Mouse (Mus musculus): ENCODE measurements at regions not wholly inside any gene's neighbourhood (a gene's known extent, or its start where the extent isn't known, plus 50 kb on each side); places are given as distances from the start of the nearest gene placed in this dataset.

DNA sequence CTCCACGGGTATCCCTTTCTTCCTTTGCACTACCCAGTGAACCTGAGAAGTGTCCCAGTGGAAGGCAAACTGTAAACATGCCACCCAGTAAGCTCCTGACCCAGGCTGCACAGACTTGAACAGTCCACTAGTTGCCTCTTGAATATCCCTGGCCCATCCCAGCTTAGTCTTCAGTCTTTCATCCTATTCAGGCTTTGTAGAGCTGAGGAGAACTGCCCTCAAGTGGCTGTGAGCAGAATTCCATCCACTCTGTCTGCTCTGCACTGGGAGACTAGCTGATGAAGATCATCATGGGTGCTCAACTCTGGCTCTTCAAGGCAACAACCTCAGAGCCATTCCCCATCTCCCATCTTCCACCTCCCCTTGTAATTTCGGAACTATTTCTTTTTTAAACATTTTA, 249.1 kb downstream of the Lmx1a start:
- 0 out of 2 replicates have a peak, but pooled peaks cover 2% of the 10 kb centered on the region for H3K4me1 ChIP-seq (ENCODE audit: control insufficient read depth, insufficient read depth, low read length)
- no peak overlapping the region for H3K9ac ChIP-seq (ENCODE audit: low read length)
- H3K36me3 ChIP-seq (ENCODE audit: control insufficient read depth, insufficient read depth, low read length), result no peaks in the 10 kb centered on the region
- H3K27me3 ChIP-seq (replicated peaks; ENCODE audit: control insufficient read depth, insufficient read depth, low read length), result no peaks in the 10 kb centered on the region
- no peaks in the 10 kb centered on the region for H3K9me3 ChIP-seq (replicated peaks; ENCODE audit: control insufficient read depth, low read length)
- ATAC-seq (no peak), DNase-seq (ENCODE audit: low spot score) (no peak)
- H3K27ac ChIP-seq (ENCODE audit: low read depth, low read length), result no peak overlapping the region
- 82% methylated on average over 2 of the region's 2 CpGs for WGBS
- H3K4me3 ChIP-seq (ENCODE audit: low read depth, low read length), result no peak overlapping the region
- H3K4me2 ChIP-seq (ENCODE audit: low read length), result no peak overlapping the region

- Histone ChIP-seq H3K9ac (ENCODE audit: low read length) (no peak overlapping the region), H3K9me3 (replicated peaks; ENCODE audit: control insufficient read depth, low read length) (no peaks in the 10 kb centered on the region), H3K27me3 (replicated peaks; ENCODE audit: control insufficient read depth, insufficient read depth, low read length) (no peaks in the 10 kb centered on the region), H3K27ac (ENCODE audit: low read depth, low read length) (no peak overlapping the region), H3K36me3 (ENCODE audit: control insufficient read depth, insufficient read depth, low read length) (no peaks in the 10 kb centered on the region), H3K4me1 (ENCODE audit: control insufficient read depth, insufficient read depth, low read length) (0 out of 2 replicates have a peak, but pooled peaks cover 5% of the 10 kb centered on the region), H3K4me3 (ENCODE audit: low read depth, low read length) (no peak overlapping the region), H3K4me2 (ENCODE audit: low read length) (no peak overlapping the region)
- DNase-seq (ENCODE audit: low spot score), result peak; percentile 90
- 34% methylated on average over 8 of the region's 8 CpGs for WGBS
- ATAC-seq, result peak; percentile 63
Measured at GRCm38 (mm10) chr1:167942037-167942470, 253.0 kb downstream of the Lmx1a start.

DNA sequence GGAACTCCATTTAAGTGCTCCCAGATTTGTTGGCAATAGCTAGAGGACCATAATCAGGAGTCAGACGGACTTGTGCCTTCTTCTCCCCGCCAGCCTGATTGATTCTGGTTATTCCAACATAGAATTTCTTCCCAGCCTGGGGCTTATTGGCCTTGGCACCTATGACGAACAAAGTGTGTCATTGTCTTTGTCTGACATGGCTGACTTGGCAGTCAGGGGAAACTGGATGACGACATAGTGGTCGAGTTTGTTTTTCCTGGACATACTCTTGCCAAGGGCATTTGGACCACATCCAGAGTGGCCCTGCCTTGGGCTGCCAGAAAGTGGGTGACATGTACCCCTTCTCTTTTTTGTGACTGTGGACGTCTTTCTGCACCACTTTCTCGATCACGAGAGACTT, 254.1 kb downstream of the Lmx1a start:
- H3K9ac ChIP-seq (ENCODE audit: low read length), result no peak overlapping the region
- H3K4me3 ChIP-seq (ENCODE audit: low read depth, low read length), result no peak overlapping the region
- H3K4me2 ChIP-seq (ENCODE audit: low read length), result no peak overlapping the region
- H3K36me3 ChIP-seq (ENCODE audit: control insufficient read depth, insufficient read depth, low read length), result no peaks in the 10 kb centered on the region
- DNase-seq (ENCODE audit: low spot score) (peak; percentile 36), ATAC-seq (no peak)
- WGBS, result 57% methylated on average over 8 of the region's 8 CpGs
- no peak overlapping the region for H3K27ac ChIP-seq (ENCODE audit: low read depth, low read length)
- no peaks in the 10 kb centered on the region for H3K27me3 ChIP-seq (replicated peaks; ENCODE audit: control insufficient read depth, insufficient read depth, low read length)
- 0 out of 2 replicates have a peak, but pooled peaks cover 5% of the 10 kb centered on the region for H3K4me1 ChIP-seq (ENCODE audit: control insufficient read depth, insufficient read depth, low read length)
- no peaks in the 10 kb centered on the region for H3K9me3 ChIP-seq (replicated peaks; ENCODE audit: control insufficient read depth, low read length)

DNA sequence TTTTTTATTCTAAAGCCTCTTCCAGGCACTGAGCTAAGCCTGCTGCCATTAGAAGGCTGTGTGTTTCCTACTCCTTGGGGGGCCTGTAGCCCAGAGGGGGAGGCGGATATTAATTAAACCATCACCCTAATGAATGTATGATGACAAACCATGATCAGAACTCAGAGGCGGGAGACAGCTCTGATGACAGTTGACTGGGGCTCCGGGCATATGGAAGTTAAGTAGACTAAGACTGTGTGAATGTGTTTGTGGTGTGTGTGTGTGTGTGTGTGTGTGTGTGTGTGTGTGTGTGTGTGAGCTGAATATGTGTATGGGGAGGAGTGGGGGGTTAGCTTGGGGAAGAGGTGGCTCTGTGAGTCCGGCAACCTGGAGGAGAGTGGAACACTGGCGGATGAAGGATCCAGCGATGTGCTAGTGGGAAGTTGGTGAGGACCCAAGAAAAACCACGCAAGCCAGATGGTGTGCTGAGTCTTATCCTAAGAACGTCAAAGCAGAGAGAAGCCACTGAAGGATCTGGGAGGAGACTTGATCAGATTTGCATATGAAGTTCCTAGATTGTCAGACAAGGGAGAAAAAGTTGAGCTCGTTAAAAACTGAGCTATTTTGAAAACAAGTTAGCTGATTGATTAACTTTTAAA, 256.7 kb downstream of the Lmx1a start:
- Histone ChIP-seq H3K36me3 (ENCODE audit: control insufficient read depth, insufficient read depth, low read length) (no peaks in the 10 kb centered on the region), H3K9me3 (replicated peaks; ENCODE audit: control insufficient read depth, low read length) (no peaks in the 10 kb centered on the region), H3K27me3 (replicated peaks; ENCODE audit: control insufficient read depth, insufficient read depth, low read length) (no peaks in the 10 kb centered on the region), H3K9ac (ENCODE audit: low read length) (no peak overlapping the region), H3K4me1 (ENCODE audit: control insufficient read depth, insufficient read depth, low read length) (0 out of 2 replicates have a peak, but pooled peaks cover 5% of the 10 kb centered on the region), H3K4me3 (ENCODE audit: low read depth, low read length) (no peak overlapping the region), H3K27ac (ENCODE audit: low read depth, low read length) (no peak overlapping the region), H3K4me2 (ENCODE audit: low read length) (no peak overlapping the region)
- WGBS, result 41% methylated on average over 9 of the region's 9 CpGs
- DNase-seq (ENCODE audit: low spot score) (peak; percentile 74), ATAC-seq (peak; percentile 58; the same call in 1 of the 2 replicates)

DNA sequence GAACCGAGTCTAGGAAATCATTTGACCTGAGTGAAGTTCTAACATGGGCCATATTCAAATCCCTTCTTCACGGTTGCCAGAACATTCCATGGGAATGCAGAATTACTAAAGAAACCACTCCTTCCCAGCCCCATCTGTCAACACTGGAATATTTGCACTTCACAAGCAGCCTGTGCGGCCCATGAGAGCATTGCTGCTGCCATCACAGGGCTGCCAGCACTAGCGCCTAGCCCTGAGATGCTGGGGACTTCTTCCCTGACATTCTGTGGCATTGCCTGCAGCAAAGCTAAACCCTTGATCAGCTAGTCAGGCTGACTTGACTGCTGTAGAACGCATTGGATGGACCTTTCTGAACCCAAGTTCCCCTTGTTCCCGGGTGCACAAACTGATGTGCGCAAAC, 258.8 kb downstream of the Lmx1a start:
- Histone ChIP-seq H3K4me3 (ENCODE audit: low read depth, low read length) (no peak overlapping the region), H3K27ac (ENCODE audit: low read depth, low read length) (no peak overlapping the region), H3K9me3 (replicated peaks; ENCODE audit: control insufficient read depth, low read length) (peaks cover 6% of the 10 kb centered on the region), H3K4me1 (ENCODE audit: control insufficient read depth, insufficient read depth, low read length) (0 out of 2 replicates have a peak, but pooled peaks cover 3% of the 10 kb centered on the region), H3K27me3 (replicated peaks; ENCODE audit: control insufficient read depth, insufficient read depth, low read length) (no peaks in the 10 kb centered on the region), H3K9ac (ENCODE audit: low read length) (no peak overlapping the region), H3K36me3 (ENCODE audit: control insufficient read depth, insufficient read depth, low read length) (no peaks in the 10 kb centered on the region), H3K4me2 (ENCODE audit: low read length) (no peak overlapping the region)
- WGBS, result 86% methylated on average over 7 of the region's 7 CpGs
- DNase-seq (ENCODE audit: low spot score), result no peak
- no peak for ATAC-seq

- no peak overlapping the region for H3K9ac ChIP-seq (ENCODE audit: low read length)
- no peak overlapping the region for H3K4me3 ChIP-seq (ENCODE audit: low read depth, low read length)
- peaks cover 6% of the 10 kb centered on the region for H3K9me3 ChIP-seq (replicated peaks; ENCODE audit: control insufficient read depth, low read length)
- DNase-seq (ENCODE audit: low spot score) (no peak), ATAC-seq (no peak)
- no peaks in the 10 kb centered on the region for H3K36me3 ChIP-seq (ENCODE audit: control insufficient read depth, insufficient read depth, low read length)
- no peaks in the 10 kb centered on the region for H3K4me1 ChIP-seq (ENCODE audit: control insufficient read depth, insufficient read depth, low read length)
- no peak overlapping the region for H3K27ac ChIP-seq (ENCODE audit: low read depth, low read length)
- no peaks in the 10 kb centered on the region for H3K27me3 ChIP-seq (replicated peaks; ENCODE audit: control insufficient read depth, insufficient read depth, low read length)
- no peak overlapping the region for H3K4me2 ChIP-seq (ENCODE audit: low read length)
Measured at GRCm38 (mm10) chr1:167951717-167952116, 262.7 kb downstream of the Lmx1a start.

GRCm38 (mm10) chr1:167958531-167958930, 269.5 kb downstream of the Lmx1a start:
- no peak overlapping the region for H3K4me3 ChIP-seq (ENCODE audit: low read depth, low read length)
- no peak overlapping the region for H3K27ac ChIP-seq (ENCODE audit: low read depth, low read length)
- no peaks in the 10 kb centered on the region for H3K9me3 ChIP-seq (replicated peaks; ENCODE audit: control insufficient read depth, low read length)
- H3K4me2 ChIP-seq (ENCODE audit: low read length), result no peak overlapping the region
- ATAC-seq (no peak), DNase-seq (ENCODE audit: low spot score) (no peak)
- H3K36me3 ChIP-seq (ENCODE audit: control insufficient read depth, insufficient read depth, low read length), result no peaks in the 10 kb centered on the region
- H3K9ac ChIP-seq (ENCODE audit: low read length), result no peak overlapping the region
- no peaks in the 10 kb centered on the region for H3K27me3 ChIP-seq (replicated peaks; ENCODE audit: control insufficient read depth, insufficient read depth, low read length)
- 90% methylated on average over 6 of the region's 6 CpGs for WGBS
- no peaks in the 10 kb centered on the region for H3K4me1 ChIP-seq (ENCODE audit: control insufficient read depth, insufficient read depth, low read length)

DNA sequence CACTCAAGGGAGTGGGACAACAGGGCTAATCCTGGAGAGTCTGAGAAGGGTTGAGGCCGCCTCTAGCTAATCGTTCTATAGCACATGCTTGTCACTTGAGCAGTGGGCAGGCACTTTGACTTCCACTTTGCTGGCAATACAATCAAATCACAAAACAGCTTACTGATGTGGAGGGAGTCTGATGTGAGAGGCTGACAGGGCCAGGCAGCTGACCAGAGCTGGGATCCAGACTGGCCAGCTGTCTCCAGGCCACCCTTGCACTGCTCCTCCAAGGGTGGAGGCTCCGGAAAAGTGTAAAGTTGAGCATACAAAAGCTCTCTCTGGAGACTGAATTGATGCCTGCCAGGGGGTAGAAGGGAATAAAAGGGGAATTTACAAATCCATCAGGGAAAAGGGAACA, 280.5 kb downstream of the Lmx1a start:
- WGBS, result 26% methylated on average over 3 of the region's 3 CpGs
- Histone ChIP-seq H3K4me1 (ENCODE audit: control insufficient read depth, insufficient read depth, low read length) (0 out of 2 replicates have a peak, but pooled peaks cover 3% of the 10 kb centered on the region), H3K9ac (ENCODE audit: low read length) (no peak overlapping the region), H3K27me3 (replicated peaks; ENCODE audit: control insufficient read depth, insufficient read depth, low read length) (no peaks in the 10 kb centered on the region), H3K36me3 (ENCODE audit: control insufficient read depth, insufficient read depth, low read length) (no peaks in the 10 kb centered on the region), H3K4me3 (ENCODE audit: low read depth, low read length) (no peak overlapping the region), H3K9me3 (replicated peaks; ENCODE audit: control insufficient read depth, low read length) (no peaks in the 10 kb centered on the region), H3K4me2 (ENCODE audit: low read length) (no peak overlapping the region), H3K27ac (ENCODE audit: low read depth, low read length) (no peak overlapping the region)
- DNase-seq (ENCODE audit: low spot score) (peak; percentile 34), ATAC-seq (peak; percentile 52; the same call in 1 of the 2 replicates)

DNA sequence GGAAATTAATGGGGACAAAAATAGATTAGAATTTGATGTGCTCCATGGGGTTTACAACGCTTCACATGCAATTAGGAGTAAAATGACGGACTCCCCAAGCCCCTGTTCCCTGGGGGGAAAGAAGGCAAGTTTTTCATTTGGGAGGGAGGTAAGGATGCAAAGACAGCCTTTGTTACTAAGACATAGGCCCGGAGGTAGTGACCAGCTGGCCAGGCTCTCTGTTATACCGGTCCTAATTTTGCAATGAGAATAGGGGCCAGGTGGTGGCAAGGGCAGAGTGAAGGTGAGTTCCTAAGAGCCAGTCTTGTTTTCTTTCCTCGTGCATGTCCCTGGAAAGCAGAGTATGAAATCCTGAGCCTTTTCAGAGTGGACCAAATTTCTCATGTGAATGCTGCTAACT, 280.9 kb downstream of the Lmx1a start:
- ATAC-seq (no peak), DNase-seq (ENCODE audit: low spot score) (no peak)
- Histone ChIP-seq H3K27ac (ENCODE audit: low read depth, low read length) (no peak overlapping the region), H3K9me3 (replicated peaks; ENCODE audit: control insufficient read depth, low read length) (no peaks in the 10 kb centered on the region), H3K27me3 (replicated peaks; ENCODE audit: control insufficient read depth, insufficient read depth, low read length) (no peaks in the 10 kb centered on the region), H3K4me2 (ENCODE audit: low read length) (no peak overlapping the region), H3K4me1 (ENCODE audit: control insufficient read depth, insufficient read depth, low read length) (0 out of 2 replicates have a peak, but pooled peaks cover 3% of the 10 kb centered on the region), H3K4me3 (ENCODE audit: low read depth, low read length) (no peak overlapping the region), H3K9ac (ENCODE audit: low read length) (no peak overlapping the region), H3K36me3 (ENCODE audit: control insufficient read depth, insufficient read depth, low read length) (no peaks in the 10 kb centered on the region)
- 10% methylated on average over 5 of the region's 5 CpGs for WGBS

Measured in forebrain, embryonic 14.5 days (tissue).